Mouse (Mus musculus) adrenal gland, postnatal 4 days (tissue): ENCODE data around the gene Rnf2. TPM values are rescaled to one million over a fixed set of nuclear protein-coding genes. Genes with fewer than 3 reads are reported as not detected.

ENCODE experiments used
- microRNA-seq: library from miRNA; unstranded; fragments of <30 nt; microRNA quantifications from one replicate; pipeline ENCODE4 v1.2.0, GENCODE M21; 2021
- total RNA-seq, 2 experiments: library from RNA; stranded (reverse); gene quantifications; 2 replicates each; pipeline ENCODE4 v1.2.3; 2021

The Rnf2 gene
- total RNA-seq, 2 experiments from 2014 or later = 77.9 to 82.5 TPM

Small RNA genes within 50 kb of the gene (microRNA-seq; reads per million reads assigned to microRNA genes)
- gene Mir7682 = 0.79 reads per million

Other genes with a start within 250 kb of the Rnf2 start
- gene Ivns1abp, start 156.5 kb downstream of the Rnf2 start, total RNA-seq = 100 to 1,000 TPM; 127 to 187 TPM
- gene Swt1, start 72.5 kb downstream of the Rnf2 start, total RNA-seq = 10 to 100 TPM; 16.7 to 18.9 TPM
- gene Trmt1l, start 72.4 kb downstream of the Rnf2 start, total RNA-seq = 10 to 100 TPM; 21.3 to 21.7 TPM
- 10 to 100 TPM; 69.0 to 77.2 TPM for gene Fam129a, start 70.2 kb upstream of the Rnf2 start, total RNA-seq